Mouse (Mus musculus): Measurements from ENCODE around the gene Loxl1.

The Loxl1 gene

GRCm38 (mm10) chr9:58249592-58250192 is 63.3 kb downstream of the Loxl1 start, which contains the start of gene Pml:
TSS of gene Pml (minus strand) at chr9:58249786.
- ATAC-seq (ENCODE audit: low TSS enrichment), result peak; percentile 76

- ATAC-seq (ENCODE audit: low TSS enrichment), result no peak
Measured at GRCm38 (mm10) chr9:58248746-58249413, 64.1 kb downstream of the Loxl1 start.

GRCm38 (mm10) chr9:58247064-58247759 is 65.8 kb downstream of the Loxl1 start:
- peak; percentile 73 for ATAC-seq (ENCODE audit: low TSS enrichment)

GRCm38 (mm10) chr9:58246083-58246591 is 66.8 kb downstream of the Loxl1 start:
- ATAC-seq (ENCODE audit: low TSS enrichment), result no peak

- no peak for ATAC-seq (ENCODE audit: low TSS enrichment)
Measured at GRCm38 (mm10) chr9:58243696-58244095, 69.3 kb downstream of the Loxl1 start.

- peak; percentile 83 for ATAC-seq (ENCODE audit: low TSS enrichment)
Measured at GRCm38 (mm10) chr9:58242696-58243095, 70.3 kb downstream of the Loxl1 start.

- ATAC-seq (ENCODE audit: low TSS enrichment), result no peak
Measured at GRCm38 (mm10) chr9:58241780-58242485, 71.1 kb downstream of the Loxl1 start.

All from frontal cortex, adult (tissue).